Mouse (Mus musculus) limb, embryonic 11.5 days (tissue): ENCODE data around the gene Smim8. TPM values are rescaled to one million over a fixed set of nuclear protein-coding genes. Genes with fewer than 3 reads are reported as not detected.
"Not testable (repeated sequence)": the region's sequence is repeated elsewhere in the genome, so short reads cannot be mapped to it uniquely, and the experiment has no call there.

ENCODE experiments used
- ATAC-seq: fragments of 200-750 bp; cut with Nextera tagmentation; 2 replicates; pipeline ENCODE4 v1.8.0; 2017; ENCODE audit warnings: low read depth; ENCODE audit not compliant: insufficient number of reproducible peaks, low FRiP score, low TSS enrichment
- DNase-seq: peaks from one replicate; pipeline ENCODE4 v3.0.0-alpha.2; 2015; ENCODE audit warnings: low spot score
- H3K27ac ChIP-seq: fragments of 300-500 bp; sonication (generic); replicated peaks from 2 replicates; pipeline ENCODE4 v1.5.1; 2014; ENCODE audit warnings: low read depth, mild to moderate bottlenecking, low read length
- H3K27me3 ChIP-seq: fragments of 300-500 bp; sonication (generic); 2 replicates; pipeline ENCODE4 v1.6.1; 2014; ENCODE audit warnings: mild to moderate bottlenecking, low read length, mixed read lengths; ENCODE audit not compliant: control insufficient read depth, insufficient read depth
- H3K36me3 ChIP-seq: fragments of 300-500 bp; sonication (generic); 2 replicates; pipeline ENCODE4 v1.6.1; 2014; ENCODE audit warnings: mild to moderate bottlenecking, low read length, moderate library complexity, mixed read lengths; ENCODE audit not compliant: control insufficient read depth, insufficient read depth
- H3K4me1 ChIP-seq: fragments of 300-500 bp; sonication (generic); 2 replicates; pipeline ENCODE4 v1.6.1; 2014; ENCODE audit warnings: low read length, mixed read lengths; ENCODE audit not compliant: control insufficient read depth, insufficient read depth
- H3K4me2 ChIP-seq: fragments of 300-500 bp; sonication (generic); 2 replicates; pipeline ENCODE4 v1.6.1; 2014; ENCODE audit warnings: low read depth, mild to moderate bottlenecking, moderate library complexity; ENCODE audit not compliant: severe bottlenecking
- H3K4me3 ChIP-seq: fragments of 300-500 bp; sonication (generic); 2 replicates; pipeline ENCODE4 v1.5.1; 2014; ENCODE audit warnings: low read depth, low read length
- H3K9ac ChIP-seq: fragments of 300-500 bp; sonication (generic); 2 replicates; pipeline ENCODE4 v1.6.1; 2014; ENCODE audit warnings: mild to moderate bottlenecking, low read length
- H3K9me3 ChIP-seq: fragments of 300-500 bp; sonication (generic); 2 replicates; pipeline ENCODE4 v1.6.1; 2016; ENCODE audit warnings: low read length; ENCODE audit not compliant: control insufficient read depth
- WGBS: fragments of 180-500 bp; shearing (Covaris S2); extraction: QIAGEN DNeasy Blood & Tissue Kit; methylation state at CpG from one replicate; pipeline ENCODE4 v1.1.7; 2014; 5-methylcytosine and 5-hydroxymethylcytosine counted together
- polyA plus RNA-seq: library from polyadenylated mRNA; unstranded; fragments of >200 nt; fragmentation: Nextera tagmentation; extraction: Ambion mirVana; gene quantifications from 2 replicates; pipeline ENCODE4 v1.2.1, GENCODE M21; 2014

Smim8 gene
- polyA plus RNA-seq, 1 experiment from 2014 or later = 36.5 TPM

DNA sequence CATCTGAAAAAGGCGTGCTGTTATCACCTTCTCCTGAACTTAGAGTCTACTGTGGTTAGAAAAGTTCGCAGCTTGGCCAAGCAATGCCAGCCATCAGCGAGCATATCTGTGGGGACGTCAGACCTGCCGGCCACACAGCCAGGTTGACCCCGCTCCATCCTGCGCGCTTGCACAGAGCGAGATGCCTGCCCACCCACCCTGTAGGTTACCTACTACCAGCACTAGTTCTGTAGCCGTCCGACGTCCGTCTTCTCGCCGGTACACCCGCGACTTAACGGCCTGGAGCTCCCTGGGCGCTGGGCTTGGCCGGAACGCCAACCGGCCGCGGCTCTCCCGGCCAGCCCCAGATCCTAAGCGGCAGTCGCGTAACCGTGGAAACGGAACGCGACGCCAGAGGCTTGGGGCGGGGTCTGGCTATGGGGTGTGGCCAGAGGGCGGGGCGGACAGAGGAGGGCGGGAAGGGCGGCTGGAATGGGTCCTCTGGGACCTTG is 48.3 kb downstream of the Smim8 start, which contains the start of gene Cfap206:
Cfap206 (minus strand) TSS at position 356 of the 491 bp plus-strand sequence.
- DNase-seq (peak; percentile 86), ATAC-seq (peak; percentile 92)
- Histone ChIP-seq H3K9ac (peak within 1 kb of the TSS; percentile 34), H3K27ac (no peak within 1 kb of the TSS), H3K9me3 (no peaks in the 10 kb centered on the region), H3K36me3 (no peaks in the 10 kb centered on the region), H3K4me1 (peaks cover 2% of the 10 kb centered on the region; the same call in 1 of the 2 replicates), H3K27me3 (no peaks in the 10 kb centered on the region), H3K4me3 (peak within 1 kb of the TSS; percentile 52), H3K4me2 (peak within 1 kb of the TSS; percentile 84)
- under 1% methylated on average over 38 of the region's 38 CpGs for WGBS

DNA sequence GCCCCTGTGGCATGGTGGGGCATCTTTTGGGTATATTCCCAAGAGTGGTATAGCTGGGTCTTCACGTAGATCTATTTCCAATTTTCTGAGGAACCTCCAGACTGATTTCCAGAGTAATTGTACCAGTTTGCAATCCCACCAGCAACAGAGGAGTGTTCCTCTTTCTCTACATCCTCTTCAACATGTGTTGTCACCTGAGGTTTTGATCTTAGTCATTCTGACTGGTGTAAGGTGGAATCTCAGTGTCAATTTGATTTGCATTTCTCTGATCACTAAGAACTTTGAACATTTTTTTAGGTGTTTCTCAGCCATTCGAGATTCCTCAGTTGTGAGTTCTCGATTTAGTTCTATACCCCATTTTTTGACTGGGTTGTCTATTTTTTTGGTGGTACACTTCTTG is 52.5 kb downstream of the Smim8 start:
- H3K36me3 ChIP-seq, H3K4me2 ChIP-seq, H3K9ac ChIP-seq, DNase-seq, ATAC-seq, H3K27me3 ChIP-seq, H3K9me3 ChIP-seq, H3K4me1 ChIP-seq, H3K4me3 ChIP-seq, H3K27ac ChIP-seq: not testable (repeated sequence)
- 90% methylated on average over 3 of the region's 3 CpGs for WGBS

GRCm38 (mm10) chr4:34724306-34724705 is 53.9 kb downstream of the Smim8 start:
- no peak overlapping the region for H3K4me2 ChIP-seq
- H3K4me1 ChIP-seq = no peaks in the 10 kb centered on the region
- no peak overlapping the region for H3K9ac ChIP-seq
- H3K9me3 ChIP-seq = 0 out of 2 replicates have a peak, but pooled peaks cover 3% of the 10 kb centered on the region
- no peaks in the 10 kb centered on the region for H3K27me3 ChIP-seq
- ATAC-seq (no peak), DNase-seq (no peak)
- WGBS = 62% methylated on average over 4 of the region's 4 CpGs
- H3K36me3 ChIP-seq = no peaks in the 10 kb centered on the region
- H3K27ac ChIP-seq = no peak overlapping the region
- H3K4me3 ChIP-seq = no peak overlapping the region

DNA sequence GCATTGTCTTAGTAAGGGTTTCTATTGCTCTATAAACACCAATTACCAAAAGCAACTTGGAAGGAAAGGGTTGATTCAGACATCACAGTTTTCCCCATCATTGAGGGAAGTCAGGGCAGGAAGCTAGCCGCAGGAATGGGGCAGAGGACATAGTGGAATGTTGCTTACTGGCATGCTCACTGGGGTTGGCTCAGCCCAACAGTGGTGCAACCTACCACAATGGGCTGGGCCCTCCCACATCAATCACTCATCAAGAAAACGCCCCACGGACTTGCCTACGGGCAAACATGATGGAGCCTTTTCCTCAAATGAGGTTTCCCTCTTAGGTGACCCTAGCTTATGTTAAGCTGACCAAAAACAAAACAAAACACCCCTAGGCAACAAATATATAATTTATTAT is 55.0 kb downstream of the Smim8 start:
- DNase-seq (no peak), ATAC-seq (no peak)
- Histone ChIP-seq H3K9ac (no peak overlapping the region), H3K27ac (no peak overlapping the region), H3K4me2 (no peak overlapping the region), H3K4me1 (no peaks in the 10 kb centered on the region), H3K4me3 (no peak overlapping the region), H3K36me3 (no peaks in the 10 kb centered on the region), H3K9me3 (0 out of 2 replicates have a peak, but pooled peaks cover 4% of the 10 kb centered on the region), H3K27me3 (no peaks in the 10 kb centered on the region)
- WGBS = 85% methylated on average over 4 of the region's 4 CpGs

DNA sequence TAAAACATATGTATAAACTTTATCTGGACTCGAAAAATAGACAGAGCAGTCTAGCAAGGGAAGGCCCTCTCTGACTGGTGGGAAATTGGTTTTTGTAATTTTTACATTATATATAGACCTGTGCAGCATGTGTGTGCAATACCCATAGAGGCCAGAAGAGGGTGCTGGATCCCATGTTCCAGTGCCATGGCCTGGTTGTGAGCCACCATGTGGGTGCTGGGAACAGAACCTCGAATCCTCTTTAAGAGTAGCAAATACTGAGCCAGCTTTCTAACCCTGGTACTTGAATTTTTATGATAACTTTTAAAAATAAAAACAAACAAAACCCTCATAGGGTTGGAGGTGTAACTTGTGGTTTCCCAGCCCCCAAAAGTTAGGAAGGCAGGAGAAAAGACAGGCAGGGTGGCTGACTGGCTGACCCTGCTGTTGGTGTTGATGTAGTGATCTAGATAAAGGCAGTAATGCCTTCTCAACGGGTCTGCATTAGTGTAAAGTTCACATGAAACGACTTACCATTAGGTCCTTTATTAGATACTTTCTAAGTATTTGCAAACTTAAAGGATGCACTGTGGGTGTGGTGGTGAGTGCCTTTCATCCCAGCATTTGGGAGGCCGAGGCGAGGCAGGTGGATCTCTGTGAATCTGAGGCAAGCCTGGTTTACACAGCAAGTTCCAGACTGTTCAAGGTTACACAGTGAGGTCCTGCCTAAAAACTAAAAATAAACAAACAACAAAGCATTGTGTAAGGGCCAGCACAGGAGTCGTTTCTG is 57.9 kb downstream of the Smim8 start:
- no peak for DNase-seq
- H3K9me3 ChIP-seq = 0 out of 2 replicates have a peak, but pooled peaks cover 4% of the 10 kb centered on the region
- H3K4me3 ChIP-seq = no peak overlapping the region
- ATAC-seq = no peak
- no peak overlapping the region for H3K27ac ChIP-seq
- no peaks in the 10 kb centered on the region for H3K4me1 ChIP-seq
- no peak overlapping the region for H3K9ac ChIP-seq
- H3K4me2 ChIP-seq = no peak overlapping the region
- no peaks in the 10 kb centered on the region for H3K27me3 ChIP-seq
- no peaks in the 10 kb centered on the region for H3K36me3 ChIP-seq
- whole genome bisulfite sequencing = 92% methylated on average over 7 of the region's 7 CpGs

DNA sequence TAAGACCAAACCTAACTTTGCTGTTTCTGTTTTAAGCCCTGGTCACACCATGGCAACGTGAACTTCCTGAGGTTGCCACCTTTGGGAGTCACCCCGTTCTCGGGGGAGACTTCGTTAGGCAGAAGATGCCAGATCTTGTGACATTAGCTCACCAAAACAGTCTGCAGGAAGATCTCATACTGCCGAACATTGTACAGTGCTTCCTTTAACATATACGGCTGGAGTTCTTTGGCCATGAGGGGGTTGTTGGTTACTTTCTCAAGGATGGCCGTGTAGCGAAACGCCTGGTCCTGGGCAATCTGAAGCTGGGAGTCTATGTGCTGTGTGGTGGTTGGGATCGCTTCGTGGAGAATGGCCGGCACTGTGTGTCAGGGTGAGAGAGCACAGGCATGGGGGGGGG is 58.8 kb downstream of the Smim8 start:
- 96% methylated on average over 12 of the region's 12 CpGs for WGBS
- Histone ChIP-seq H3K27me3 (no peaks in the 10 kb centered on the region), H3K27ac (no peak overlapping the region), H3K9ac (no peak overlapping the region), H3K9me3 (0 out of 2 replicates have a peak, but pooled peaks cover 4% of the 10 kb centered on the region), H3K4me2 (no peak overlapping the region), H3K4me1 (no peaks in the 10 kb centered on the region), H3K36me3 (no peaks in the 10 kb centered on the region), H3K4me3 (no peak overlapping the region)
- no peak for ATAC-seq
- DNase-seq = no peak

Other genes with a start within 250 kb of the Smim8 start
- 77.8 and 84.0 TPM in 2 replicates for gene Akirin2, start 227.5 kb downstream of the Smim8 start, polyA plus RNA-seq
- gene Orc3, start 163.5 kb downstream of the Smim8 start, polyA plus RNA-seq = 112 and 115 TPM in 2 replicates
- gene Rars2, start 163.5 kb downstream of the Smim8 start, polyA plus RNA-seq = 66.9 and 69.1 TPM in 2 replicates
- gene Slc35a1, start 91.0 kb downstream of the Smim8 start, polyA plus RNA-seq = 51.2 and 53.0 TPM in 2 replicates
- gene Cfap206, start 48.2 kb downstream of the Smim8 start, polyA plus RNA-seq = 0.18 and 0.23 TPM in 2 replicates
- gene Gm136, start 22.2 kb downstream of the Smim8 start, polyA plus RNA-seq = not detected in 2 replicates
- 35.2 and 35.9 TPM in 2 replicates for gene Zfp292, start 104.5 kb upstream of the Smim8 start, polyA plus RNA-seq
- not detected in 2 replicates for gene Cga, start 115.4 kb upstream of the Smim8 start, polyA plus RNA-seq